Mouse (Mus musculus) c-Kit-positive CD71-positive TER-119-negative erythroid progenitor cells, embryonic 14.5 days (primary cell): ENCODE measurements around the gene Grin3a.
"Not testable (repeated sequence)": the region's sequence is repeated elsewhere in the genome, so short reads cannot be mapped to it uniquely, and the experiment has no call there.

Source experiments
- DNase-seq: peaks from one replicate; pipeline ENCODE4 v3.0.0-alpha.2; 2013; ENCODE audit warnings: low read depth

Grin3a gene

DNA sequence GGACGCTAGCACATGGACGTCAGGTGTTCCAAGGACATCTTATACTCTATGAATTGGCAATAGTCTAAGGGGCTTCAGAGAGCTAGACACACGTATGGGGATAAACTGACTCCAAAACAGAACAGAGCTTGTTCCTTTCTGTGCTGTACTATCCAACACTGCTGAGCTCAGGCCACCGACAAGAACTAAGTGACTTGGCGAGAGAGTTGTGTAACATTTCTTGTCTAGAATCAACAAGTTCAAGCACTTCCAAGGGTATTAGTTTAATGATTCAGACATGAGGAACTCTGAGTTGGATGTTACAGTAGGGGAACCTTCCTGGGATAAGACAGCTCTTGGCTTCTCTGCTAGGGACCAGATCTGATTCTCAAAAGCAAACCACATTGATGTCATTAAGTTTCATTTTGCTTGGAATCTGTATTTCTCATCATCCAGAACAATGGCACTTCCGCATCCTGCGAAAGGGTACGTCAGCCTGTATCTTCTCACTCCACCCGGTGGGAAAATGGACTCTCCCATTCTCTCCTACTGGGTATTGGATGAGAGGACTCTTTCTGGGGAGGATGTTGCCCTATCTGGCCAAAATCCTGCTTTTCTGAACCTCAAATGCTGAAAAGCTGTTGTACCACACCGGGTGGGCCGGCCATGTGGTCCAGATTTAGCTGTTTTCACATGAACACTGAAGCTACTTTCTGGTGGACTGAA is 165.2 kb downstream of the Grin3a start:
- no peak for DNase-seq

DNA sequence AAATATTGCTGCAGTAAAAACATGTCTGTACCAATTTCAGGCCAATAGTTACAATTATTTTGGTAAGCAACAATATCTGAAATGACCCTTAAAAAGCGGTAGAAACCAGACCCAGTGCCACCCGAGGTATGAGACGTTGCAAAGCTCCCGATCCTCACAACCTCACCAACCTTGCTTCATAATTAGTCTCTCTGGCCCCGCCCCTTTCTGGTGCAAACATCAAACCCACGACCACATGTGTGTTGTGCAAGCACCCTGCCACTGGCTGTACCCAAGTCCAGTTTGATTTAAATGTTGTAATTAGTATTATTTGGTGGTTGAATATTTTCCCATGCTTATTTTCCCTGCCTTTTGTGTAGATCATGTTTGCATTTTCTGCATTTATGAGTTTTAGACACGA is 168.8 kb downstream of the Grin3a start:
- DNase-seq, result no peak

DNA sequence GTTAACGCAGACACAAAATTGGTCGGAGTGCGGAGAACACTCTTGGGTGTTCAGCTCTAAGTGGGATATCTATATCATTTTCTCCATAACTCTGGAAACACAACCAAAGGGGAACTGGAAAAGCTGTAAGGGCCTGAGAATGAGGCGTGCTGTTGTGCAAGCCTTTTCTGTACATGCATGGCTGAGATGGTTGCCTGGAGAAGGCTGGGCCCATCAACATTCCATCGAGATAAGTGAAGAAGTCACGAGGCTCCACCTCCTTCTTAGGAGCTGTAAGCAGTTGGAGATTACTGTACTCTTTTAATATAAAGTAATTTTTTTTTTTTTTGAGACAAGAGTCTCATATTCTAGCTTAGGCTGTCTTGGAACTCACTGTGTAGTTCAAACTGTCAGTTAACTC is 169.5 kb downstream of the Grin3a start:
- DNase-seq, result no peak

DNA sequence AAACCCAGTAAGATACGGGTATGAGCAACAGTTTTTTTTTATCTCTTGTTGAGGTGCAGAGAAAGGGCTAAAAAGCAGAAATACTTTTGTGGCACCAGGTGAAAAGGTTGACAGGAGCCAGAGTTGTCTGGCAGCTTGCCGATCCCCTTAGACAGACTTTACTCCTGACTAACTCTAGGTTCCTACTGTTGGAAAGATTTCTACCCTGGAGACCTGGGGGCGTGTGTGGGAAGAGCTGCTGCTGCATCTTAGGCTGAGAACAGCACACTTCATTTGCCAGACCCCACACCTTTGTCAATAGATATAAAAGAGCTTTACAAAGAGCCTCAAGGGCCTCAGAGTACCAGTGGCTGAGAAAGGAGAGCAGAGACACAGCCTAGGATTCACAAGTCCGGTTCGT is 180.7 kb downstream of the Grin3a start:
- no peak for DNase-seq

DNA sequence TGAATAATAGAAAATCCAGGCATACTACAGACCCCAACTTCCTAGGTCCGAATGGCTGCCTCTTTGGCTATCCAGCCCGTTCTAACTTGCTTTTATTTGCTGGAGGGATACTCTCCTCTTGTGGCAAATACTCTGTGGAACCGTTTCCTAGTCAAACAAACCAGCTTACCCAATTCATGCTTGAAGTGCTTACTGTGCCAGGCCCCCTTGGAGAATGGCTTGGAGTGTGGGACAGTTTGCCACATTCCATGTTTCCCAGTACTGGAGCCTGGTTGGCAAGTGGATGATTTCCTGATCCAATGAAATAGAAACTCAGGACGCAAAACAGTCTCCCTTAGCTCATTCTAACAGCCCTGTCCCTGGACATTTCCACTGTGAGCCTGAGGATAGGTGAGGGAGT is 183.3 kb downstream of the Grin3a start:
- no peak for DNase-seq

DNA sequence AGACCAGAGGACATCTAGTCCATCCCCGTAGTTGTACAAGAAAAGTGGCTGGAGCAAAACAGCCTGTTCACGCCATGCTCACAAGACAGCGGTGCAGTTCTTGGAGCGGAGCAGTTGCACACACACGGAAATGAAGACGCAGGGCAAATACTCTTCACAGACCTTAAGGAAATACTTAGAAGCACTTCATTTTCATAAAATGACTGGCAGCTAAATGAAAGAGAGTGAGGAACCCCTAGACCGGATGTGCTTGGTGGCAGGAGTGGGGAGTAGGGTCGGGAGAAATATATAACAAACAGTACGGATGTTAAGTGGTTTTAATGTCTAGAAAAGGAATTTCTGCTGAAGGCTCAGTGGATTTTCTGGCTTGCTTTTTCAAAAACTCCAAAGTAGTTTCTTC is 183.9 kb downstream of the Grin3a start:
- no peak for DNase-seq

DNA sequence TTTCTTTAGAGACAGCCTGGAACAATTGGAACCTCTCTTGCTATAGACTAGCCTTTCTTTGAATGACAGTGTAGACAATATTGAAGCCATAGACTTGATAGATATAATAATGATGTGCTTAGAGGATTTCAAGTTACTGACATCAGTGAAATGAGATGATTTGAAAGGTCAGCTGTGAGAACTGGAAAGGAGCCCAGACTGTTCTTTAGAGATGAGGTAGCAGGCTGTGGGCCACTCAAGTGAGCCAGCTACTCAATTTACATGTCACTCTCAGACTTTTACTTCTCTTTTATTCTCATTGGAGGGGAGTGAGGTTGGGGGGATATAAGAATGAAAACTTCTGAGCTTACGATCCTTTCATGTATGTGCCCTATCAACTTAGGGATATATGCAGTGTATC is 186.1 kb downstream of the Grin3a start:
- DNase-seq, result no peak

DNA sequence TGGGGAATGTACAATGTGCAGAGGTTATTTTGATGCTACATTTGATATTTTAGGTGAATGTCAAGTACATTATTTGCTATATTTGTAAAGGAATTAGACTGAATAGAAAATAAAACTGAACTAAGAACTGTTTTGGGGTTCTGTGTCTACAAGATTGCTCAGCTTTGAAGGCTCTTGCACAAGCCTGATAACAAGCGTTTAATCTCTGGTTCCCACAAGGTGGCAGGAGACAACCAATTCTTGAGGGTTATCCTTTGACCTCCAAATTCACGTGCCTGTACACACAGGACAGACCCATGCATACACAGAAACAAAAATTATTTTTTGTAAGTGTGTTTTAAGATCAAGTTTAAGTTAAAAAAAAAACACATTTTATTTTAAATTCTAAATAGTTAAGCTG is 205.6 kb downstream of the Grin3a start:
- DNase-seq, result peak; percentile 56

DNA sequence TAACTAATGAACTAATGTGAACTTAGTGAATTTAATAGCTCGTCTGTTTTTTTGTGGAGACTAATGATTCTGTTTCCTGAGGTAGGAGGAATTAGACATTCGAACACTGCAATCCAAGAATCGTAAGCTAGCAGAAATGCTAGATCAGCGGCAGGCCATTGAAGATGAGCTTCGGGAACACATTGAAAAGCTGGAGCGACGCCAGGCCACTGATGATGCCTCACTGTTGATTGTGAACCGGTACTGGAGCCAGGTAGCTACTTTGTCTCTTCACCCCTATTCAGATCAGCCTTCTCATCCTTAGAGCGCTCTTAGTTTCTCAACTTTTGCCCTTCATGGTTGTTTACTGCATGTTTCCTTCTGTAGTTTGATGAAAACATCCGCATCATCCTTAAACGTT is 207.7 kb downstream of the Grin3a start:
- DNase-seq, result no peak

DNA sequence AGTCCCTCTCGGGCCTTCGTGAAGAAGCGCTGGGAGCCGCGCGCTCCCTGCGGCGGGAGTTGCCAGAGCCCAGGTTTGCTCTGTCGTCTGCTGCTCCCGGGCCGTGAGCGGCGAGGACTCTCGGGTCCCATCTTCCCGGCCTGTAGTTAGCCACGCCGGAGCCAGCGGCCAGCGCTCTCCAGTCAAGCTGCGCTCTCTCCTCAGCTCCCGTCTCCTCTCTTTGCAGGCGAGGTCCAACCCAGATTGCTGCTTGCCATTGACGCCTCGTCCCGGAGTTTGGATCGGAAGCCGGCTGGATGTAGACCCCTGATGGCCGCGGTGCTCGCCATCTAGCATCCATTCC is 213.4 kb downstream of the Grin3a start:
- no peak for DNase-seq

DNA sequence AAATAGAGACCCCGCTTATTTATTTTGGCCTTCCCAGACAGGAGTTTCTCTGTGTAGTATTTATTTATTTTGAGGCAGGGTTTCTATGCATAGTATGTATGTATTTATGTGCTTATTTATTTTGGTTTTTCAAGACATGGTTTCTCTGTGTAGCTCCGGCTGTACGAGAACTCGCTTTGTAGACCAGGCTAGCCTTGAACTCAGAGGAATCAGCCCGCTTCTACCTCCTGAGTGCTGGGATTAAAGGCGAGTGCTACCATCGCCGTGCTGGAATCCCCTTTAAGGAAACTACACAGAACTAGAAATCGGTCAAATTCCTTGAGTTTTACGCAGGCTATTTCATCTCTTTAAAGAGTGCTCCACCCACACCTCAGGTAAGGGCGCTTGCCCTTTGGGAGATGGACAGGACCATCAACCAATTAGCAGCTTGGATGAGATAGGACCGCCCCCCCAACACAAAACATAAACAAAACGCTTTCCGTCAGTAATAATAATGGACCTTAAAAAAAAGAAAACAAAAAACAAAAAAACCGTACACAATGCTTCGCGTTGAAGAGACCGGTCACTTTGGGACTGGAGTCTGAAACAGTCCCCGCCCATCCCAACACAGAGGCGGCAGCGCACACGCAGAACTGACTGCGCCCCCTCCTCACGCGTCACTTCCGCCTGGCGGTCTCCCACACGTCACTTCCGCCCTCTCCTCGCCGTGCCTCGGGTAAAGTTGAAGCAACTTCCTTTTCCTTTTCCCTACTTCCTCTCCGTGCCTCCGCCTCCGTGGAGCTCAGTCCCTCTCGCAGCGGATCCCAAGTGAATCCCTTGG is 214.0 kb downstream of the Grin3a start, which contains the start of gene Rnf20:
Gene Rnf20 (plus strand): TSS at position 688 of the 820 bp plus-strand sequence.
- peak; percentile 90 for DNase-seq

DNA sequence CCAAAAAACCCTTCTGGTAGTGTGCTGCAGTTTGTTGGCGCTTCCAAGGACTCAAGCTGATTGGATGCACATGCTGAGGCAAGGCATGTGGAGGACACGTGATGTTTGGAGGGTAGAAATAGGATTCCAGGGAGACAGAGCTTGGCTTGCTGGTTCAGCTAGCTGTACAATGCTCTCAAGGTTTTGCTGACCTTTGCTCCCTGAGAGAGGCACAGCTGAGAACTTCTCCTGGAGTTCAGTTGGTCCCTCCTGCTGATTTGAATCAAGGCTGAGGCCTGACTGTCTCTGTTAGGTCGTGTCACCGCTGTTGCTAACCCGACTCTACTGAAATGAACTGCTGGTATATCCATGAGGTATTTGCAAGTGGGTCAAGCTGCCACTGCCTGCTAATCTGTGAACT is 216.6 kb downstream of the Grin3a start:
- no peak for DNase-seq

DNA sequence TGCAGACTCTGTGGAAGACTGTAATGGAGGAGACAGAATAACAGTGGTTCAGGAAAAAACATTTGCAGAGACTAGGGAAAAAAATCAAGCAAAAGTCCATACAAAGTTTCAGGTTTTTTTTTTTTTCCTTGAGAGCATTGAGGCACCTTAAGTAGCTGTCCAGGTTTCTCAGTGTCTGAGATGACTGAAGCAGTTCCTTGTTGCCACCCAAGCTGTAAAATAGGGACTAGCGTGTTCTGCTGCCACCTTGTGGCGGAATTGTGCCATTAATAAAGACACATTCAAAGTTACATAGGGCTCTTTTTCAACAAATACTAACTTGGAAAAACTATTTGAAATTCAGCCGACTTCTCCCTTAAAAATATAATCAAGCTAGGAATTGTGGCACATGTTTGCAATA is 218.6 kb downstream of the Grin3a start:
- peak; percentile 79 for DNase-seq

DNA sequence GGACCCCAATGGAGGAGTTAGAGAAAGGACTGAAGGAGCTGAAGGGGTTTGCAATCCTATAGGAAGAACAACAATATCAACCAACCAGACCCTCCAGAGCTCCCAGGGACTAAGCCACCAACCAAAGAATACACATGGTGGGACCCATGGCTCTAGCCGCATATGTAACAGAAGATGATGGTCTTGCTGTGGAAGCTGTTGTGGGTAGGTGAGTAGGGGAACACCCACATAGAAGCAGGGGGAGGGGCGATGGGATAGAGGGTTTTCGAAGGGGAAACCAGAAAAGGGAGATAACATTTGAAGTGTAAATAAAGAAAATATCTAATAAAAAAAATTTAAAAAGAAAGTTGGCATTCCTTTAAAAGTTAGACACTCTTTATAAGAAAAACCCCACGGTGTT is 220.6 kb downstream of the Grin3a start:
- DNase-seq, result not testable (repeated sequence)

DNA sequence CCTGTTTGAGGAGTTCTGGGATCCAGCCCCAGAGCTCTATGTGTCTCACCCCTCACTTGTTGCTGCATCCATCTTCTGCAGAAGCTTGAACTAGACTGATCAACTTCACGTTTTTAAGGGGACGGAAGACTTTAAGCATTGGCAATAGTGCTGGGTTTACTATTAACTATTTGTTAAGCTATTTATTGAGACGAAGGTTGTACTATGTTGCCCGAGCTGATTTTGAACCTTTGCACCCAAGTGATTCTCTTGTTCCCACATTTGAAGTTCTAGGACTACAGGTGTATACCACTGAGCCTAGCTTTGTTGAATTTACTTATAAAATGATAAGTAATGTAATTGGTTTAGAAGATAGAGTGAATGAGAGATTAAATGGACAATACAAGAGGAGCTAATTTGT is 221.6 kb downstream of the Grin3a start:
- no peak for DNase-seq

DNA sequence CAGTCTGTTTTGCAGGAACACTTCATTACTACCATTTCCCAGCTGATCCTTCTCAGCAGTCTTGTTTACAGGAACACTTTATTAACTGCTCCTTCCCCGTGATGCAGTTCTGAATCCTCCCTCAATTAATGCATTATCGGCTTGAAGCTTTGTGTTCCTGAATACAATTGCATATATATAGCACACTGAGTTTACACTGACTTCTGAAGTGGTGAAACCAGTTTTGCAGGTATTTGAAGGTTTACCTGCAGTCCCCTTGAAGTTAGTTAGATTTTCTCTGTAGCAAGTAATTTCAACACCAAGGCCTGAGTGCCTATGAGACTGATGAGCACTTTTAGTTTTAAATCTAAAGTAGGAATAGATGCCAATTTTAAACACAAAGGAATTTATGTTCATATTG is 223.3 kb downstream of the Grin3a start:
- DNase-seq, result no peak

DNA sequence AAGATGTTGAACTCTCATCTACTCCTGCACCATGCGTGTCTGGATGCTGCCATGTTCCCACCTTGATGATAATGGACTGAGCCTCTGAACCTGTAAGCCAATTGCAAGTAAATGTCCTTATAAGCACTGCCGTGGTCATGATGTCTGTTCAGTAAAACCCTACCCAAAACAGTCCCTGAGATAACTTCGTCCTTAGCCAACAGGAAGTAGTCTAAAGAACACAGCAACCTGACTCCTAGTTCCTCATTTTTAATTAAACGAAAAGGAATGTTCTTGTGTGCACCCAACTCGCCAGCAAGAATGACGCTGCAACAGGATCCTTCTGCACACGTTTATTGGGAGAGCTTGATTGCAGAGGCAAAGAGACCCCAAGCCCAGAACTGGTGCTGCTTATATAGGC is 225.7 kb downstream of the Grin3a start:
- not testable (repeated sequence) for DNase-seq

DNA sequence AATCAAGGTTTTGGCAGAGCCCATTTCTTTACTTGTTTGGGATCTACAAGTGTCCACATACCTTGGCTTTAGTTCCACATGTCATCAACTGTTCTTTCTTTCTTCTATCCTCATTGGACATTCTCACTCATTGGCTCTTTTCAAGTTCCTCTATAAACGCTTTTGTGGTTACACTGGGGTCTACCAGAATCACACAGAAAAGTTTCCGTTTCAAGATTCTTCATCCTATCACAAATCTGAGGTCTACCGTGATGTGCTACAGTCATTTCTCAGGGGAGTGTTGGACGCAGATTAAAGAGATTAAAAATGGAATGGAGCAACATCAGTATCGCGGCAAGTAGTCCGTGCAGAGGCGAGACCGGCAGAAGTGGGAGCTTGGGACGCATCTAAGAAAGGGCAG is 228.6 kb downstream of the Grin3a start:
- no peak for DNase-seq
